Comparison of ENCODE assay signal across 20 mouse cellular contexts in genomic region chr8:111580306-111580705, GRCm38 (mm10). TPM values are rescaled to one million over a fixed set of nuclear protein-coding genes. Genes with fewer than 3 reads are reported as not detected.
A peak's percentile ranks its signal among the peaks of the same experiment; 100 is the strongest.
DNase-seq lines count a peak whose midpoint lies in the region; ATAC-seq and TF ChIP-seq lines count a peak whose summit lies in the region.
"Had no signal": no experiment of that assay in that cellular context is flagged by ENCODE, and none has a peak within 500 bp of the region (broad histone marks: within the 10 kb centered on the region; RNA-seq: fewer than 3 reads in every experiment).

No protein-coding gene starts in this region.

- no peaks in the 10 kb centered on the region for H3K27me3 ChIP-seq in heart, adult 2 months (ENCODE audit: control insufficient read depth, insufficient read depth, low read length)
- no peaks in the 10 kb centered on the region for H3K27me3 ChIP-seq in lung, postnatal 0 days (replicated peaks; ENCODE audit: insufficient read depth, low read length)
- H3K27me3 ChIP-seq in thymus, adult 2 months (ENCODE audit: control insufficient read depth, insufficient read depth, low read length), result no peaks in the 10 kb centered on the region
- H3K27me3 ChIP-seq: embryonic facial prominence, embryonic 15.5 days had no signal

- no peak for TF ChIP-seq EP300 in heart, adult 2 months (IDR thresholded peaks at IDR 0.05; ENCODE audit: insufficient read depth, low read depth, low read length)
- no peak for TF ChIP-seq EP300 in lung, postnatal 0 days (IDR thresholded peaks at IDR 0.05)

- ATAC-seq in lung, postnatal 0 days, result no peak
- ATAC-seq: forebrain, embryonic 14.5 days had no signal

- H3K9me3 ChIP-seq in lung, postnatal 0 days (ENCODE audit: low read length), result no peaks in the 10 kb centered on the region
- H3K9me3 ChIP-seq: embryonic facial prominence, embryonic 15.5 days; hindbrain, embryonic 10.5 days had no signal

- H3K9ac ChIP-seq in heart, adult 2 months (ENCODE audit: low read depth, low read length), result no peak overlapping the region
- no peak overlapping the region for H3K9ac ChIP-seq in lung, postnatal 0 days (replicated peaks; ENCODE audit: low read depth)
- H3K9ac ChIP-seq: embryonic facial prominence, embryonic 15.5 days; hindbrain, embryonic 14.5 days had no signal

- WGBS in heart, adult 2 months, result 66% methylated on average over 3 of the region's 3 CpGs
- 83% methylated on average over 3 of the region's 3 CpGs for WGBS in lung, postnatal 0 days
- 98% methylated on average over 3 of the region's 3 CpGs for WGBS in thymus, adult 2 months

- DNase-seq in heart, adult 11 months, result peak; percentile 91
- DNase-seq in heart, adult 2 months, result no peak
- DNase-seq in heart, postnatal 14 days, result peak; percentile 21 to 41
- no peak for DNase-seq in heart, postnatal 25 days (ENCODE audit: low spot score)
- DNase-seq in lung, postnatal 10 days, result peak; percentile 14
- DNase-seq in lung, postnatal 0 days (ENCODE audit: low spot score), result no peak
- DNase-seq in thymus, adult 2 months, result no peak
- no peak for DNase-seq in thymus, postnatal 4 days
- DNase-seq: adrenal gland, postnatal 10 days; cerebellum, adult 11 months; cerebellum, adult 8-10 months; cerebellum, postnatal 14 days; embryo, embryonic 11 days had no signal

- H3K79me2 ChIP-seq in heart, adult 2 months (replicated peaks; ENCODE audit: control insufficient read depth, insufficient read depth, low read length), result peaks cover 10% of the 10 kb centered on the region

- intact Hi-C loops in heart, adult 2 months (cut with DNase I), result no loop called here
- intact Hi-C loops in heart, postnatal 14 days (cut with DNase I), result no loop called here
- intact Hi-C loops in heart, postnatal 25 days (cut with DNase I), result no loop called here

- TF ChIP-seq POLR2A in heart, adult 2 months (IDR thresholded peaks at IDR 0.05; ENCODE audit: insufficient read depth, low read depth, low read length), result no peak
- no peak for TF ChIP-seq POLR2A in thymus, adult 2 months (IDR thresholded peaks at IDR 0.05; ENCODE audit: control insufficient read depth, extremely low read depth, insufficient read depth, low read length, poor library complexity)

- peaks cover 3% of the 10 kb centered on the region; the same call in 1 of the 2 replicates for H3K4me1 ChIP-seq in heart, adult 2 months (ENCODE audit: control insufficient read depth, insufficient read depth, low read length)
- no peaks in the 10 kb centered on the region for H3K4me1 ChIP-seq in lung, postnatal 0 days (ENCODE audit: insufficient read depth, low read depth, low read length)
- H3K4me1 ChIP-seq in thymus, adult 2 months (replicated peaks; ENCODE audit: control insufficient read depth, insufficient read depth, low read length), result peaks cover 69% of the 10 kb centered on the region
- H3K4me1 ChIP-seq: forebrain, embryonic 10.5 days had no signal

- peaks cover 12% of the 10 kb centered on the region for H3K36me3 ChIP-seq in heart, adult 2 months (ENCODE audit: control insufficient read depth, insufficient read depth, low read length)
- no peaks in the 10 kb centered on the region for H3K36me3 ChIP-seq in lung, postnatal 0 days (ENCODE audit: insufficient read depth, low read length)
- peaks cover 17% of the 10 kb centered on the region for H3K36me3 ChIP-seq in thymus, adult 2 months (ENCODE audit: control insufficient read depth, insufficient read depth, low read length)

- no peak overlapping the region for H3K4me2 ChIP-seq in lung, postnatal 0 days (replicated peaks; ENCODE audit: low read depth, low read length)
- H3K4me2 ChIP-seq: embryonic facial prominence, embryonic 15.5 days; hindbrain, embryonic 14.5 days had no signal

- TF ChIP-seq CTCF in heart, adult 2 months (IDR thresholded peaks at IDR 0.05), result no peak
- no peak for TF ChIP-seq CTCF in lung, postnatal 0 days (IDR thresholded peaks at IDR 0.05)
- no peak for TF ChIP-seq CTCF in thymus, adult 2 months (IDR thresholded peaks at IDR 0.05; ENCODE audit: borderline replicate concordance, control insufficient read depth, extremely low read depth, insufficient read depth, low read length, poor library complexity)

- H3K27ac ChIP-seq in heart, adult 2 months, result no peak overlapping the region
- no peak overlapping the region for H3K27ac ChIP-seq in lung, postnatal 0 days (ENCODE audit: low read length)
- H3K27ac ChIP-seq in thymus, adult 2 months (ENCODE audit: control insufficient read depth, insufficient read depth, low read length), result peak overlapping the region; percentile 16
- H3K27ac ChIP-seq: embryonic facial prominence, embryonic 15.5 days; forebrain, embryonic 10.5 days; hindbrain, embryonic 10.5 days; hindbrain, embryonic 14.5 days had no signal

- no peak overlapping the region for H3K4me3 ChIP-seq in heart, adult 2 months
- no peak overlapping the region for H3K4me3 ChIP-seq in lung, postnatal 0 days (ENCODE audit: low read depth, low read length)
- no peak overlapping the region for H3K4me3 ChIP-seq in thymus, adult 2 months (ENCODE audit: control insufficient read depth, insufficient read depth, low read length)
- H3K4me3 ChIP-seq: embryonic facial prominence, embryonic 15.5 days; erythroblast, embryonic 14.5 days; forebrain, embryonic 10.5 days; hindbrain, embryonic 10.5 days had no signal

RNA-seq across cellular contexts. Expression of gene Znrf1, which starts 44.4 kb away (rescaled TPM):
- total RNA-seq in heart, adult 2 months (2021), result 10 to 100 TPM; 54.7 to 59.0 TPM
- polyA plus RNA-seq in heart, adult 2 months (2012; rRNA removed), result 66.7 and 86.2 TPM in 2 replicates
- total RNA-seq in heart, postnatal 14 days (2021), result 10 to 100 TPM; 62.6 to 72.6 TPM
- 10 to 100 TPM; 57.0 to 59.8 TPM for total RNA-seq in heart, postnatal 25 days (2021)
- polyA plus RNA-seq in lung, postnatal 0 days (2015; fragmentation: Nextera tagmentation; extraction: Ambion mirVana), result 24.5 and 31.6 TPM in 2 replicates
- 946 and 968 TPM in 2 replicates for polyA plus RNA-seq in thymus, adult 2 months (2012; rRNA removed)

RNA-seq across cellular contexts. Expression of gene Ldhd, which starts 49.9 kb away (rescaled TPM):
- total RNA-seq in heart, adult 2 months (2021), result 10 to 100 TPM; 43.4 to 53.4 TPM
- polyA plus RNA-seq in heart, adult 2 months (2012; rRNA removed), result 52.1 and 56.2 TPM in 2 replicates
- 10 to 100 TPM; 11.7 to 12.4 TPM for total RNA-seq in heart, postnatal 14 days (2021)
- 10 to 100 TPM; 25.1 to 28.1 TPM for total RNA-seq in heart, postnatal 25 days (2021)
- 1.6 and 1.7 TPM in 2 replicates for polyA plus RNA-seq in lung, postnatal 0 days (2015; fragmentation: Nextera tagmentation; extraction: Ambion mirVana)
- 10.4 and 10.7 TPM in 2 replicates for polyA plus RNA-seq in thymus, adult 2 months (2012; rRNA removed)
- polyA plus RNA-seq: embryonic facial prominence, embryonic 11.5 days; erythroblast, embryonic 14.5 days; forebrain, embryonic 10.5 days had no signal

RNA-seq across cellular contexts. Expression of gene Wdr59, which starts 58.4 kb away (rescaled TPM):
- 1 to 10 TPM; 6.9 to 7.0 TPM for total RNA-seq in heart, adult 2 months (2021)
- 5.4 and 8.3 TPM in 2 replicates for polyA plus RNA-seq in heart, adult 2 months (2012; rRNA removed)
- total RNA-seq in heart, postnatal 14 days (2021), result 10 to 100 TPM in 1 of 2 experiments, 1 to 10 TPM in 1; 7.8 to 10.3 TPM
- total RNA-seq in heart, postnatal 25 days (2021), result 1 to 10 TPM; 6.3 to 7.4 TPM
- polyA plus RNA-seq in lung, postnatal 0 days (2015; fragmentation: Nextera tagmentation; extraction: Ambion mirVana), result 2.3 and 2.9 TPM in 2 replicates
- 9.0 and 10.1 TPM in 2 replicates for polyA plus RNA-seq in thymus, adult 2 months (2012; rRNA removed)

Comparison
In these comparisons a context has a peak if more than half of its experiments do, and no peak if none do; other contexts are left out.
1. DNase-seq: peak in heart, adult 11 months (single experiment), heart, postnatal 14 days (2 of 2) and lung, postnatal 10 days (single experiment); none in heart, adult 2 months (0 of 2), heart, postnatal 25 days (single experiment), lung, postnatal 0 days (single experiment), thymus, adult 2 months (single experiment) and thymus, postnatal 4 days (single experiment).